Mouse (Mus musculus) left cerebral cortex, postnatal 25 days (tissue): ENCODE measurements around the gene Hspa12b. TPM values are rescaled to one million over a fixed set of nuclear protein-coding genes. Genes with fewer than 3 reads are reported as not detected.

Source experiments
- DNase-seq, 2 experiments: peaks; one replicate each; pipeline ENCODE4 v3.0.0; 2022; ENCODE audit warnings: low spot score in 2 of 2, mixed read lengths in 1 of 2
- intact Hi-C: fragments of 180-260 bp; cut with DNase I; formaldehyde crosslinking; loops from one replicate; pipeline ENCODE4 v1.15.1; 2025
- total RNA-seq, 2 experiments: library from RNA; stranded (reverse); gene quantifications; 2 replicates each; pipeline ENCODE4 v1.2.3; 2021

Gene Hspa12b
- total RNA-seq, 2 experiments from 2014 or later: 8.9 TPM

GRCm38 (mm10) chr2:131125964-131126815, 890 bp upstream of the Hspa12b start:
- intact Hi-C loops: no loop called here
- DNase-seq: no peak

DNA sequence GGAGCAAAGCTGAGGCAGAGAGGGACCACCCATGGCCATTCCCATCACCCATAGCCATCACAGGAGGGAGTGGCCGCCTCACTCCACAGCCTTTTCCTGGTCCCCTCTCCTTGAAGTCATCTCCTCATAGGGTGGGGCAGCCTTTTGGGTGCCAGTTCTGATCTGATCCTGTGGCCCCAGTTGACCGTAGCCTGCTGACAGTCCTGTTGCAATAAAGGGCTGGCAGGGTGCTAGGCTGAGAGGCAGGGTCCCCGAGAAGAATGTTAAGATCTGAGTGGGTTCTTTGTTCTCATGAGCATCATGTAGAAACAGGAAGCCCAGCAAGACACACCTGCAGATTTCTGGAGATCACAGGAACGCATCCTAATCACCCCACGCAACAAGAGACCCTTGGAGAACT, 1.1 kb downstream of the Hspa12b start:
- intact Hi-C loops: no loop called here
- no peak for DNase-seq

DNA sequence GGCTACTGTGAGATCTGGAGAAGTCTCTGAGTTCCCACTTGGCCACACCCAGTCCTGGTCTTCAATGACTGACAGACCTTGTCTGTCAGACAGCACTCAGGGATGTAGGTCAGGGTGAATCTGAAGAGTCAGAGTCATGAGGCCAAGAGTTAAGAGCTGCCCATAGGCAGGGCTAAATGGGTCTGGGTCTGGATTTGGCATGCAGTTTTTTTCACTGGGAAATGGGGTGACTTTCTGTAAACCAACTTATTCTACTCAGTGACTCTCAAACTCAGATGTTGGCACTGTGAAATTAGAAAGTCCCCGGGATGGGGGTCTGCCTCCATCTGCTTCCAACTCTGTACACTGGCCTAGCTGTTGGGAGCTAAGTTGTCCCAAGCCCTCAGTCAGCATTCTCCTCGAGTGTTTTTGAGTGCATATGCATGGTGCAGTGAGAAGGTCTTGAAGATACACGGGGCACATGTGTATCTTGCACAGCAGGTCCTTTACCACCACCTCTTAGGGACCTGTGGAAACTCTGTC, 1.6 kb downstream of the Hspa12b start:
- no peak for DNase-seq
- intact Hi-C loops: no loop called here

- no peak for DNase-seq
- intact Hi-C loops: no loop called here
Observed at GRCm38 (mm10) chr2:131129836-131130235, 2.8 kb downstream of the Hspa12b start.

GRCm38 (mm10) chr2:131130849-131131248, 3.8 kb downstream of the Hspa12b start:
- DNase-seq: no peak

GRCm38 (mm10) chr2:131132111-131132888, 5.2 kb downstream of the Hspa12b start:
- intact Hi-C loops: no loop called here
- DNase-seq: no peak

More at GRCm38 (mm10) chr2:131130849-131131248, 3.8 kb downstream of the Hspa12b start:
- intact Hi-C loops: no loop called here

DNA sequence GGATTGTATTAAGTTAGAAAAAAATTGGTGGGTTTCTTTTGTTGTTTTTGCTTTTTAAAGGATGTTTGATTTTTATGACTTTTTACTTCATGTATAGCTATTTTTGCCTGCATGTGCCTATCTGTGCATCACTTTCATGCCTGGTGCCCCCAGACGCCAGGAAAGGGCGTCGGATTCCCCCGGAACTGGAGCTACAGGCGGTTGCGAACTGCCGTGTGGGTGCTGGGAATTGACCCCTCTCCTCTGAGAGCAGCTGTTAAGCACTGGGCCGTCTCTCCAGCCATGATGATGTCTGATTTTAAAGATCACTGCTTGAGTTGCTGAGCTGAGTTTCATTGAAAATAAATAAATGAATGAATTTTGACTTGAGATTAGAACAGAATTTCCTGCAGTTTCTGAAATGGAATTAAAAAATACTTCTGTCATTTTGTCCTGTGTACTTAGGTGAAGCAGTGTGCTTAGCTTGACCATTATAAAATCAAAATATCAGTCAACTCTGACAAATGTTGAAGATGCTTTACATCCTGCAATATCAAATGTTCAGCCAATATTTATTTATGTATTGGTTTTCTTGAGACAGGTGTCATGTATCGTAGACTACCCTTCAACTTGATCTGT, 6.0 kb downstream of the Hspa12b start, which contains the start of gene Gm11037:
TSS of gene Gm11037 (plus strand) at position 568 of the 618 bp plus-strand sequence.
- DNase-seq: no peak
- intact Hi-C loops: no loop called here

- no peak for DNase-seq
- intact Hi-C loops: no loop called here
Observed at GRCm38 (mm10) chr2:131134381-131134780, 7.3 kb downstream of the Hspa12b start.

- intact Hi-C loops: no loop called here
- no peak for DNase-seq
Observed at GRCm38 (mm10) chr2:131134826-131135400, 7.8 kb downstream of the Hspa12b start.

- intact Hi-C loops: no loop called here
- DNase-seq: no peak
Observed at GRCm38 (mm10) chr2:131135521-131136139, 8.6 kb downstream of the Hspa12b start.

DNA sequence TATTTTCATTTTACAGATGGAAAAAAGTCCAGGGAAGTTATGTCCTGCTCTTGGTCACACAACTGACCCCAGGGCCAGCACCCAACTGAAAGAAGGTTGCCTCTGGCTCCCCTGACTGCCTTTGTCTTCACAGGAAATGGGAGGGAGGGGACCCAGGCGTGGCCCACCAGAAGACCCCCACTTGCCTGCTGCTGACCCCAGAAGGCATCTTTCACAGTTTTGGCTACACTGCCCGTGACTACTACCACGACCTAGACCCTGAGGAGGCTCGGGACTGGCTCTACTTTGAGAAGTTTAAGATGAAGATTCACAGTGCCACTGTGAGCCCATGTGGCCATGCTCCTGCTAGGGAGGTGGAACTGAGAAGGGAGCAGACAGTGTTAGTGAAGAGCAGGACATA, 11.2 kb downstream of the Hspa12b start:
- DNase-seq: no peak
- intact Hi-C loops: no loop called here

DNA sequence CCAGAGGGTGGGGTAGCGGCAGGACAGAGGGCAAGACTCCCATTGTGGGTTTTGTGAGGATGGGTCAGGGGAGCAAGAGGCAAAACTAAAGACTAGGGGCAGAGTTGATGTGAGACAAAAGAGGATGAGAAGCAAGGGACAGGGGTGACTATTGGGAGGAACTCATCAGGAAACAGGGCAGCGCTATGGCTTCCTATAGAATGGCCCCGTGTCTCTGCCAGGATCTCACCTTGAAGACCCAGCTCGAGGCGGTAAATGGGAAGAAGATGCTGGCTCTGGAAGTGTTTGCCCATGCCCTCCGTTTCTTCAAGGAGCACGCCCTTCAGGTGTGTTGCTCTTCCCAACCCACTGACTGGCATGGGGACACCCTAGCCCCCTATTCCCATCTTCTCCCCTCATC, 11.7 kb downstream of the Hspa12b start:
- intact Hi-C loops: no loop called here
- no peak for DNase-seq

DNA sequence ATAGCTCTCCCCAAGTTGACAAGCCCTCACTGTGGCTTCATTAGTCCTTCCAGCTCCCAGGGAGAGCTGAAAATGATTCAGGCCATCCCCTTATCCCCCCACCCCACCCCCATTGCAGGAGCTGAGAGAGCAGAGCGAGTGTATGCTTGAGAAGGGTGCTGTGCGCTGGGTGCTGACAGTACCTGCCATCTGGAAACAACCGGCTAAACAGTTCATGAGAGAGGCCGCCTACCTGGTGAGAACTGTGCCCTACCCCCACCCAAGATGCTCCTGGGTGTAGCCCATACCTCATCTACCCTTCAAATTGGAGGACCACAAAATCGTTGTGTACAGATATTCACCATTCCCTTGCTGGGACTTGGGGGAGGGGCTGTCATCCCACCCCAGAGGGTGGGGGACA, 12.2 kb downstream of the Hspa12b start:
- intact Hi-C loops: no loop called here
- no peak for DNase-seq

GRCm38 (mm10) chr2:131139886-131140532, 12.9 kb downstream of the Hspa12b start:
- intact Hi-C loops: loop anchor here (5.0 kb wide), 1 partner anchor 43 kb away; no protein-coding TSS in a partner anchor
- DNase-seq: no peak

DNA sequence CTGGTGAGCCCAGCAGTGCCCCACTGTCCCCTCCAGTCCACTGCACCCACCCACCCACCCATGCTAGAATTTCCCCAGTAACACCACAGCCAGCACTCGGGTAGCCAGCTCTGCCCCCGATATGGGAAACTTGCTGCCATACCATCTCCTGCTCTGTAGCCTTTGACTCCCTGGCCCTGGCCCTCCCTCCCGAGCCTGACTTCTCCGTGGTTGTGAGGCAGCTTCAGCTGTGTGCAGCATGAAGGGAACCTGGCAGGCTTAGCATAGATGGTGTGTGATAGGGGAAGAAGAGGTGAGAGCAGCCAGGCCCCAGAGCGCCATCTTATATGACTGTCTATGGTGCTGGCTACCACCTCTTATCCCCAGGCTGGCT, 13.4 kb downstream of the Hspa12b start:
- no peak for DNase-seq
- intact Hi-C loops: loop anchor here (5.0 kb wide), 1 partner anchor 43 kb away; no protein-coding TSS in a partner anchor

GRCm38 (mm10) chr2:131141336-131141986, 14.4 kb downstream of the Hspa12b start:
- intact Hi-C loops: loop anchor here (5.0 kb wide), 1 partner anchor 44 kb away; no protein-coding TSS in a partner anchor

GRCm38 (mm10) chr2:131142592-131142991, 15.5 kb downstream of the Hspa12b start:
- DNase-seq: peak; percentile 33 to 37

More at GRCm38 (mm10) chr2:131141336-131141986, 14.4 kb downstream of the Hspa12b start:
- no peak for DNase-seq

More at GRCm38 (mm10) chr2:131142592-131142991, 15.5 kb downstream of the Hspa12b start:
- intact Hi-C loops: loop anchor here (5.0 kb wide), 1 partner anchor 45 kb away; no protein-coding TSS in a partner anchor
